Mouse (Mus musculus): ENCODE measurements around the gene Tmem63c.

Gene Tmem63c

GRCm38 (mm10) chr12:87052661-87053321 lies 31.7 kb downstream of the Tmem63c start:
- DNase-seq (ENCODE audit: low spot score in 2 of 2) = peak; percentile 84 to 85

GRCm38 (mm10) chr12:87054873-87055272 lies 33.7 kb downstream of the Tmem63c start:
- DNase-seq (ENCODE audit: low spot score in 2 of 2) = no peak

- no peak for DNase-seq (ENCODE audit: low spot score in 2 of 2)
Observed at GRCm38 (mm10) chr12:87057066-87057465, 35.9 kb downstream of the Tmem63c start.

- no peak for DNase-seq (ENCODE audit: low spot score in 2 of 2)
Observed at GRCm38 (mm10) chr12:87065446-87065845, 44.3 kb downstream of the Tmem63c start.

- DNase-seq (ENCODE audit: low spot score in 2 of 2) = no peak
Observed at GRCm38 (mm10) chr12:87066429-87066828, 45.3 kb downstream of the Tmem63c start.

- no peak for DNase-seq (ENCODE audit: low spot score in 2 of 2)
Observed at GRCm38 (mm10) chr12:87070520-87070919, 49.4 kb downstream of the Tmem63c start.

- DNase-seq (ENCODE audit: low spot score in 2 of 2) = no peak
Observed at GRCm38 (mm10) chr12:87076610-87077009, 55.5 kb downstream of the Tmem63c start.

GRCm38 (mm10) chr12:87082797-87083196 lies 61.7 kb downstream of the Tmem63c start:
- DNase-seq (ENCODE audit: low spot score in 2 of 2) = no peak

GRCm38 (mm10) chr12:87087236-87087635 lies 66.1 kb downstream of the Tmem63c start:
- DNase-seq (ENCODE audit: low spot score in 2 of 2) = no peak

- DNase-seq (ENCODE audit: low spot score in 2 of 2) = no peak
Observed at GRCm38 (mm10) chr12:87088331-87088730, 67.2 kb downstream of the Tmem63c start.

- DNase-seq (ENCODE audit: low spot score in 2 of 2) = no peak
Observed at GRCm38 (mm10) chr12:87089255-87089654, 68.1 kb downstream of the Tmem63c start.

GRCm38 (mm10) chr12:87089701-87090100 lies 68.6 kb downstream of the Tmem63c start:
- no peak for DNase-seq (ENCODE audit: low spot score in 2 of 2)

- no peak for DNase-seq (ENCODE audit: low spot score in 2 of 2)
Observed at GRCm38 (mm10) chr12:87091916-87092315, 70.8 kb downstream of the Tmem63c start.

- DNase-seq (ENCODE audit: low spot score in 2 of 2) = no peak
Observed at GRCm38 (mm10) chr12:87093249-87093648, 72.1 kb downstream of the Tmem63c start.

- DNase-seq (ENCODE audit: low spot score in 2 of 2) = no peak
Observed at GRCm38 (mm10) chr12:87093671-87094070, 72.5 kb downstream of the Tmem63c start.

GRCm38 (mm10) chr12:87100331-87100730 lies 79.2 kb downstream of the Tmem63c start:
- DNase-seq (ENCODE audit: low spot score in 2 of 2) = no peak

- DNase-seq (ENCODE audit: low spot score in 2 of 2) = no peak
Observed at GRCm38 (mm10) chr12:87102165-87102631, 81.1 kb downstream of the Tmem63c start, which contains the start of gene Ngb. Gene Ngb (minus strand): TSS chr12:87102539.

- no peak for DNase-seq (ENCODE audit: low spot score in 2 of 2)
Observed at GRCm38 (mm10) chr12:87103471-87103870, 82.3 kb downstream of the Tmem63c start.

- no peak for DNase-seq (ENCODE audit: low spot score in 2 of 2)
Observed at GRCm38 (mm10) chr12:87104796-87105195, 83.7 kb downstream of the Tmem63c start.

GRCm38 (mm10) chr12:87107357-87107977 lies 86.3 kb downstream of the Tmem63c start:
- no peak for DNase-seq (ENCODE audit: low spot score in 2 of 2)

- no peak for DNase-seq (ENCODE audit: low spot score in 2 of 2)
Observed at GRCm38 (mm10) chr12:87121918-87122589, 100.9 kb downstream of the Tmem63c start.

- no peak for DNase-seq (ENCODE audit: low spot score in 2 of 2)
Observed at GRCm38 (mm10) chr12:87127256-87127655, 106.1 kb downstream of the Tmem63c start.

GRCm38 (mm10) chr12:87130224-87130623 lies 109.1 kb downstream of the Tmem63c start:
- no peak for DNase-seq (ENCODE audit: low spot score in 2 of 2)

Data from right cerebral cortex, postnatal 36 days (tissue).